Mouse (Mus musculus) midbrain, embryonic 12.5 days (tissue): ENCODE measurements at regions not wholly inside any gene's neighbourhood (a gene's known extent, or its start where the extent isn't known, plus 50 kb on each side); places are given as distances from the start of the nearest gene placed in this dataset.
A peak's percentile ranks its signal among the peaks of the same experiment; 100 is the strongest.

Source experiments
- ATAC-seq: fragments of 200-750 bp; cut with Nextera tagmentation; 2 replicates; pipeline ENCODE4 v1.8.0; 2017; ENCODE audit warnings: low read depth, moderate TSS enrichment, moderate library complexity; ENCODE audit not compliant: low FRiP score
- H3K27ac ChIP-seq: fragments of 300-500 bp; sonication (generic); replicated peaks from 2 replicates; pipeline ENCODE4 v1.5.1; 2016; ENCODE audit warnings: mild to moderate bottlenecking
- H3K27me3 ChIP-seq: fragments of 300-500 bp; sonication (generic); 2 replicates; pipeline ENCODE4 v1.6.1; 2016; ENCODE audit warnings: mild to moderate bottlenecking
- H3K36me3 ChIP-seq: fragments of 300-500 bp; sonication (generic); 2 replicates; pipeline ENCODE4 v1.6.1; 2016
- H3K4me1 ChIP-seq: fragments of 300-500 bp; sonication (generic); 2 replicates; pipeline ENCODE4 v1.6.1; 2016
- H3K4me2 ChIP-seq: fragments of 300-500 bp; sonication (generic); replicated peaks from 2 replicates; pipeline ENCODE4 v1.6.1; 2016; ENCODE audit warnings: mild to moderate bottlenecking, moderate library complexity
- H3K4me3 ChIP-seq: fragments of 300-500 bp; sonication (generic); 2 replicates; pipeline ENCODE4 v1.5.1; 2016; ENCODE audit warnings: mild to moderate bottlenecking
- H3K9ac ChIP-seq: fragments of 300-500 bp; sonication (generic); replicated peaks from 2 replicates; pipeline ENCODE4 v1.6.1; 2016; ENCODE audit warnings: mild to moderate bottlenecking, moderate library complexity
- H3K9me3 ChIP-seq: fragments of 300-500 bp; sonication (generic); 2 replicates; pipeline ENCODE4 v1.6.1; 2016; ENCODE audit warnings: mild to moderate bottlenecking
- WGBS: fragments of 180-500 bp; shearing (Covaris S2); methylation state at CpG from one replicate; pipeline ENCODE4 v1.1.7; 2016; 5-methylcytosine and 5-hydroxymethylcytosine counted together

GRCm38 (mm10) chr7:67895166-67895565 lies 57.5 kb upstream of the Igf1r start:
- no peak for ATAC-seq
- no peak overlapping the region for H3K4me3 ChIP-seq

DNA sequence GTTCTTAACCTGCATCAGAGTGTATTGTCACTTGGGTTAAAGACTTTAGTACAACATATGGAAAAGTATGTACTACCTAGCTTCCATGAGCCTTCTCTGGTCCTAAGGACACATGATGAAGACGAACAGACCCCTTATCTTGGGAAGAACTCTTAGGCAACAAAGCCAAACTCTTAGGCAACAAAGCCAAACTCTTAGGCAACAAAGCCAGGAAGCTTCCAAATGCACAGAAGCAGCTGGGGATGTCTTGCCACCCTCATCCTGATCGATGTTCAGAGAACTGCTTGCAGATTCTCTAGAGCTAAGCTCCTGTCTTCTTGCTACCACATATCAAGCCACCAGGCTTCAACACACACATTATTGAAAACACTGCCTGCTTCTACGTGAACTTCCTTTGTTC lies 59.7 kb upstream of the Igf1r start:
- H3K27ac ChIP-seq: no peak overlapping the region
- H3K36me3 ChIP-seq: no peaks in the 10 kb centered on the region
- 74% methylated on average over 3 of the region's 3 CpGs for WGBS
- H3K9ac ChIP-seq: no peak overlapping the region
- H3K4me2 ChIP-seq: no peak overlapping the region
- ATAC-seq: no peak
- no peaks in the 10 kb centered on the region for H3K4me1 ChIP-seq
- no peak overlapping the region for H3K4me3 ChIP-seq
- no peaks in the 10 kb centered on the region for H3K9me3 ChIP-seq
- no peaks in the 10 kb centered on the region for H3K27me3 ChIP-seq

More at GRCm38 (mm10) chr7:67895166-67895565, 57.5 kb upstream of the Igf1r start:
- H3K27me3 ChIP-seq: no peaks in the 10 kb centered on the region
- no peaks in the 10 kb centered on the region for H3K9me3 ChIP-seq
- no peaks in the 10 kb centered on the region for H3K4me1 ChIP-seq
- no peak overlapping the region for H3K9ac ChIP-seq
- H3K4me2 ChIP-seq: no peak overlapping the region
- WGBS: 86% methylated on average over 3 of the region's 3 CpGs
- H3K36me3 ChIP-seq: no peaks in the 10 kb centered on the region
- no peak overlapping the region for H3K27ac ChIP-seq

DNA sequence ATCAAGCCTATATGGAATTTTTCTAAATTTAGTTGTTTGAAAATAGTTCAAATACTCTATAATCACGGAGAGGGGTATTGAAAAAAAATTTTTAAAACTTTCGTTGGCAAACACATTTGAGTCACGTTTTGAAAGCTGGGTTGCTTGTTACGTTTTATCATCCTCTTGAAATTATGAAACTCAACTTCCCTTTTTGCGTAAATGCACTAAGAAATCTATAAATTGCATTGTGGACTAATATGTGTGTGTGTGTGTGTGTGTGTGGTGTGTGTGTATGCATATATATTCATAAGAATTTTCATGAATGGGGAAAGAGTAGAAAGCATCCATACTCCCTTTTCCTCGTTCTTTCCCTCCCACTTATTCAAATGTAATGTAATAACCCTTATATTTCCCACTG lies 69.6 kb upstream of the Igf1r start:
- H3K4me1 ChIP-seq: no peaks in the 10 kb centered on the region
- ATAC-seq: no peak
- no peak overlapping the region for H3K9ac ChIP-seq
- H3K27ac ChIP-seq: no peak overlapping the region
- H3K4me2 ChIP-seq: no peak overlapping the region
- H3K36me3 ChIP-seq: no peaks in the 10 kb centered on the region
- 88% methylated on average over 6 of the region's 6 CpGs for WGBS
- no peaks in the 10 kb centered on the region for H3K27me3 ChIP-seq
- H3K4me3 ChIP-seq: no peak overlapping the region
- no peaks in the 10 kb centered on the region for H3K9me3 ChIP-seq

GRCm38 (mm10) chr7:67882606-67883005 lies 70.0 kb upstream of the Igf1r start:
- no peaks in the 10 kb centered on the region for H3K9me3 ChIP-seq
- H3K36me3 ChIP-seq: no peaks in the 10 kb centered on the region
- ATAC-seq: no peak
- 89% methylated on average over 8 of the region's 8 CpGs for WGBS
- no peak overlapping the region for H3K27ac ChIP-seq
- no peaks in the 10 kb centered on the region for H3K4me1 ChIP-seq
- H3K9ac ChIP-seq: no peak overlapping the region
- H3K4me3 ChIP-seq: no peak overlapping the region
- no peak overlapping the region for H3K4me2 ChIP-seq
- H3K27me3 ChIP-seq: no peaks in the 10 kb centered on the region

- no peak overlapping the region for H3K4me3 ChIP-seq
- 32% methylated on average over 1 of the region's 1 CpGs for WGBS
- no peak overlapping the region for H3K27ac ChIP-seq
- no peak for ATAC-seq
- no peak overlapping the region for H3K9ac ChIP-seq
- H3K9me3 ChIP-seq: no peaks in the 10 kb centered on the region
- no peaks in the 10 kb centered on the region for H3K27me3 ChIP-seq
- no peaks in the 10 kb centered on the region for H3K36me3 ChIP-seq
- H3K4me2 ChIP-seq: no peak overlapping the region
- H3K4me1 ChIP-seq: no peaks in the 10 kb centered on the region
Observed at GRCm38 (mm10) chr7:67878226-67878625, 74.4 kb upstream of the Igf1r start.

DNA sequence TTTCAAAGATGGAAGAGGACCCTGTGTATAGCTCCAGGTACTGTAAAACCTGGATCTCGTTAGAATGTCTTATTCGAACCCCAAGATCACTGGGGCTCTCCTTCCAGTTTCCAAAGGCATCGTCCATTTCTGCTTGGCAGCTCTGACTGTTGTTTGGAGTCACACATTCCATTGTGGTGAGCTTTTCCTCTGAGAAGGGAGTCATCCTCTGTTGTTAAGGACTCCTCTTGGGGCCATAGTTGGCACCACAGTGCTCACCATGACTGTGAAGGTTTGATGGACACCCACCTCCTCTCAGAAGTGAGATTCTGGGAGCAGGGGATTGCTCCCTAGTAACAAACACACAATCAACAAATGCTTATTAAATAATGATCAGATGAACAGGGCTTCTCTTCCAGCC lies 75.0 kb upstream of the Igf1r start:
- Histone ChIP-seq H3K4me3 (no peak overlapping the region), H3K36me3 (no peaks in the 10 kb centered on the region), H3K9ac (no peak overlapping the region), H3K4me1 (no peaks in the 10 kb centered on the region), H3K4me2 (no peak overlapping the region), H3K27ac (no peak overlapping the region), H3K27me3 (no peaks in the 10 kb centered on the region), H3K9me3 (no peaks in the 10 kb centered on the region)
- 85% methylated on average over 3 of the region's 3 CpGs for WGBS
- no peak for ATAC-seq

GRCm38 (mm10) chr7:67854080-67855022 lies 94.8 kb upstream of the Synm start:
- WGBS: 81% methylated on average over 14 of the region's 14 CpGs
- Histone ChIP-seq H3K9ac (no peak overlapping the region), H3K4me2 (no peak overlapping the region), H3K27ac (no peak overlapping the region), H3K4me1 (0 out of 2 replicates have a peak, but pooled peaks cover 5% of the 10 kb centered on the region), H3K27me3 (no peaks in the 10 kb centered on the region), H3K9me3 (no peaks in the 10 kb centered on the region), H3K36me3 (no peaks in the 10 kb centered on the region), H3K4me3 (no peak overlapping the region)
- no peak for ATAC-seq

GRCm38 (mm10) chr7:67852859-67853258 lies 93.3 kb upstream of the Synm start:
- Histone ChIP-seq H3K36me3 (no peaks in the 10 kb centered on the region), H3K4me3 (no peak overlapping the region), H3K27me3 (peaks cover 7% of the 10 kb centered on the region), H3K4me1 (0 out of 2 replicates have a peak, but pooled peaks cover 11% of the 10 kb centered on the region), H3K9me3 (no peaks in the 10 kb centered on the region), H3K27ac (no peak overlapping the region), H3K4me2 (no peak overlapping the region), H3K9ac (no peak overlapping the region)
- 93% methylated on average over 3 of the region's 3 CpGs for WGBS
- ATAC-seq: no peak

DNA sequence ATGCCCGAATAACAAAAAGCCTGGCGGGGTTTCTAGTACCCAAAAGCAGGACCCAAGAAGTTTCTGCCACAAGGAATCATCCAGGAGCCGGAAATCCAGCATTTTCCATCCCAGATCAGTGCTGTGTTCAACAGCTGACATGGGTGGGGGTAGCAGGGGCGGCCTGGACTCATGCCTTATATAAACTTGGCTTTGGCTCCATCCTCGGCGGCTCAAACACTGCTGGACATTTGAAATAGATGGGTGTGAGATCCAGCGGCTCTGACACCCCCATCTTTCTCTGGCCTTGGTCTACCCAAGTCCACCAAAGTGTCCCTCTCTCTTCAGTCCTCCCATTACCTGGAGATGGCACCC lies 89.9 kb upstream of the Synm start:
- Histone ChIP-seq H3K4me3 (peak overlapping the region; percentile 54), H3K27ac (no peak overlapping the region), H3K4me1 (peaks cover 23% of the 10 kb centered on the region), H3K27me3 (peaks cover 24% of the 10 kb centered on the region), H3K9me3 (no peaks in the 10 kb centered on the region), H3K36me3 (no peaks in the 10 kb centered on the region), H3K9ac (peak overlapping the region; percentile 58), H3K4me2 (peak overlapping the region; percentile 69)
- 10% methylated on average over 7 of the region's 7 CpGs for WGBS
- ATAC-seq: peak; percentile 66

DNA sequence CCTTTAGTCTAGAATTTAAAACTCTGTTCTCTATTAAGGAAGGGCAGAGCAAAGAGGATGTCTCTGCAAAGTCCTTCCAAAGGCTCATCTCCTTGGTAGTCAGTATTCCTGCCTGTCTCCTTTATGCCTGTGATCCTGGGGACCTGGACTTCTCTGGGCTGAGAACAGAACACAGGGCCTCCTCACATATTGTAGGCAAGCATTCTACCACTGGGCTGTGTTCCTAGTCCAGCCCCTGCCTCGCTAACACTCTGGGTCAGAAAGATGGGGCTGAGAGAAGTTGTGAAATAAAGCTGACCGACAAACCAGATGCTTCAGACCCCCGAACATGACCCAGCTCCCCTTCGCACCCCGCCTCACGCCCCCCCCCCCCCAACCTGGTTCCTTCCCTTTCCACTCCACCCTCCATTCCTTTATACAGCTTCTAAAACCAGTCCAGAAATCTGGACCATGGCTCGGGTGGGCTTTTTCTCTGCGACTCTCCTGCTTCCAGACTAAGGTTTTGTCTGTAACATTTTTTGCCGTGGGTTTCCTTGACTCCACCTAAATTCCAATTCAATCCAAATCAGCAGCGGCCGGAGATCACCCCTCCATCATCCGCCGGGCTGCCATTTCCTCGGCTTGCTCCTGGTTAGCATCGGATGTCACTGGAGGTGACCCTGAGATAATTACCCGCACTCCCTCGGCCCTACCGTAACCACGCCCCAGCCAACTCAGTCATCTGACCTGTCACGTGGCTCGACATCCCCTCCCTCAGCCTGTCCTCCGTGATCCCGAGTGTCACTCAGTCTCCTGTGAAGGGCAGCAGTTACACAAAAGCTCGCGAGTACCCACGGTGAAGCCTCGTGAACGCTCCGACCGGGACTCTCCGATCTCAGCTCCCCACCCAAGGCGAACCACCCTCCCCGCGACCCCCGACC lies 89.3 kb upstream of the Synm start:
- peak overlapping the region; percentile 69 for H3K4me2 ChIP-seq
- H3K9ac ChIP-seq: peak overlapping the region; percentile 58
- H3K9me3 ChIP-seq: no peaks in the 10 kb centered on the region
- no peaks in the 10 kb centered on the region for H3K36me3 ChIP-seq
- H3K27me3 ChIP-seq: peaks cover 24% of the 10 kb centered on the region
- H3K4me3 ChIP-seq: peak overlapping the region; percentile 54
- H3K4me1 ChIP-seq: peaks cover 23% of the 10 kb centered on the region
- H3K27ac ChIP-seq: no peak overlapping the region
- peak; percentile 95 for ATAC-seq
- 3% methylated on average over 32 of the region's 35 CpGs for WGBS

DNA sequence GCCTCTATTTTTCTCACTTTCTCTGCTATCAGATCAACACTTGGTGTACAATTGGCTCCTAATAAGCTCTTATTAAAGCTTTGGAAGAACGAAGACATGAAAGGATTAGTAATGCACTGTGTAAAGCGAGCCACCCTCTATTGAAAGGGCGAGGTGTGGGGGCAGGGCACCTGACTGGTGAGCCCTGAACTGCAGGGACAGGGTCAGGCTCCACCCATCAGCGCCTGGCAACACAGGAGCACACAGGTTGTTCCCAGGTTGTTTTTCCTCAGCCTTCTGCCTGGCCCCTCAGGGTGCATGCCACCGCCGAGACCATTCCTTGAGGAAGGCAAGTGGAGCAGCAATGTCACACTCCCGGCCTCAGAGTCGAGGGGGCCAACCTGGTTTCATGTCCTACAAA lies 87.3 kb upstream of the Synm start:
- Histone ChIP-seq H3K4me3 (no peak overlapping the region), H3K4me2 (no peak overlapping the region), H3K36me3 (no peaks in the 10 kb centered on the region), H3K27me3 (peaks cover 24% of the 10 kb centered on the region), H3K4me1 (peaks cover 23% of the 10 kb centered on the region), H3K9me3 (no peaks in the 10 kb centered on the region), H3K9ac (no peak overlapping the region), H3K27ac (no peak overlapping the region)
- WGBS: 2% methylated on average over 8 of the region's 8 CpGs
- no peak for ATAC-seq

GRCm38 (mm10) chr7:67836984-67837383 lies 77.4 kb upstream of the Synm start:
- ATAC-seq: no peak
- H3K9ac ChIP-seq: no peak overlapping the region
- no peak overlapping the region for H3K27ac ChIP-seq
- H3K4me2 ChIP-seq: no peak overlapping the region
- no peaks in the 10 kb centered on the region for H3K9me3 ChIP-seq
- WGBS: 84% methylated on average over 5 of the region's 5 CpGs
- no peaks in the 10 kb centered on the region for H3K27me3 ChIP-seq
- no peak overlapping the region for H3K4me3 ChIP-seq
- H3K4me1 ChIP-seq: no peaks in the 10 kb centered on the region
- H3K36me3 ChIP-seq: no peaks in the 10 kb centered on the region
